Mouse (Mus musculus) forebrain, embryonic 14.5 days (tissue): ENCODE measurements around the gene Tbx2. TPM values are rescaled to one million over a fixed set of nuclear protein-coding genes. Genes with fewer than 3 reads are reported as not detected.

ENCODE experiments used
- ATAC-seq: fragments of 200-750 bp; cut with Nextera tagmentation; 2 replicates; pipeline ENCODE4 v1.8.0; 2017; ENCODE audit warnings: mild to moderate bottlenecking, moderate library complexity
- DNase-seq: peaks from one replicate; pipeline ENCODE4 v3.0.0-alpha.2; 2015; ENCODE audit warnings: low spot score
- H3K27ac ChIP-seq: fragments of 300-500 bp; sonication (generic); 2 replicates; pipeline ENCODE4 v1.5.1; 2014; ENCODE audit warnings: low read depth, mild to moderate bottlenecking, control low read depth, low read length, moderate library complexity
- H3K27me3 ChIP-seq: fragments of 300-500 bp; sonication (generic); replicated peaks from 2 replicates; pipeline ENCODE4 v1.6.1; 2014; ENCODE audit warnings: low read length, control low read depth, mixed read lengths; ENCODE audit not compliant: control insufficient read depth, insufficient read depth
- H3K36me3 ChIP-seq: fragments of 300-500 bp; sonication (generic); 2 replicates; pipeline ENCODE4 v1.6.1; 2014; ENCODE audit warnings: low read length, control low read depth; ENCODE audit not compliant: control insufficient read depth, insufficient read depth
- H3K4me1 ChIP-seq: fragments of 300-500 bp; sonication (generic); 2 replicates; pipeline ENCODE4 v1.6.1; 2014; ENCODE audit warnings: antibody characterized with exemption, low read length, control low read depth; ENCODE audit not compliant: control insufficient read depth, insufficient read depth
- H3K4me2 ChIP-seq: fragments of 300-500 bp; sonication (generic); 2 replicates; pipeline ENCODE4 v1.6.1; 2014; ENCODE audit warnings: mild to moderate bottlenecking, control low read depth, low read length
- H3K4me3 ChIP-seq: fragments of 300-500 bp; sonication (generic); 2 replicates; pipeline ENCODE4 v1.5.1; 2014; ENCODE audit warnings: low read depth, low read length, control low read depth
- H3K9ac ChIP-seq: fragments of 300-500 bp; sonication (generic); 2 replicates; pipeline ENCODE4 v1.6.1; 2014; ENCODE audit warnings: mild to moderate bottlenecking, low read length, control low read depth, moderate library complexity
- H3K9me3 ChIP-seq: fragments of 300-500 bp; sonication (generic); replicated peaks from 2 replicates; pipeline ENCODE4 v1.6.1; 2016; ENCODE audit warnings: low read length, control low read depth, mixed read lengths; ENCODE audit not compliant: control insufficient read depth
- WGBS: fragments of 180-500 bp; shearing (Covaris S2); extraction: QIAGEN DNeasy Blood & Tissue Kit; methylation state at CpG from one replicate; pipeline ENCODE4 v1.1.7; 2014; 5-methylcytosine and 5-hydroxymethylcytosine counted together
- polyA plus RNA-seq: library from polyadenylated mRNA; unstranded; fragments of >200 nt; fragmentation: Nextera tagmentation; extraction: Ambion mirVana; gene quantifications from 2 replicates; pipeline ENCODE4 v1.2.1, GENCODE M21; 2014

Gene Tbx2
- polyA plus RNA-seq, 1 experiment from 2014 or later, result 0.48 TPM

DNA sequence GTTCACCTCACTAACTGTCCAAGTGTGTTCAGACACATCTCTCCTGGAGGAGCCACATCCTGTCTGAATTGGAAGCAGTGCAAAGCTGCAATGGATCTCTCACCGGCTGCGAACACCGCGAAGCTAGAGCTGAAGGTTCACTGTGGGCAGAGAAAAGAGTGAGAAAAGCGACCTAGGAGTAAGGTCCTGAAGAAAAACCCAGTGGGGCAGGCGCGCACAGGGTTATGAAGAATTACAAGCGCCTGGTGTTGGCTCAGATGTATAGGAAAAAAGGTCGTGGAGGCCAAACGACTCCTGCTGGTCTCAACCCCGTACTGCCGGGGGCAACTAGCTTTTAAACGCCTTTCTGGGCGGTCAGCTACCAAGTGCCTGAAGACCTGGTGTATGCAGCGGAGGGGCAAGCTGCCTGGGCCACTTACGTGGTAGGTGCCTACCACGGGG, 1.4 kb upstream of the Tbx2 start:
- DNase-seq, result no peak
- H3K27ac ChIP-seq, result no peak overlapping the region
- no peak overlapping the region for H3K4me2 ChIP-seq
- peaks cover 13% of the 10 kb centered on the region for H3K4me1 ChIP-seq
- no peaks in the 10 kb centered on the region for H3K36me3 ChIP-seq
- 2% methylated on average over 17 of the region's 17 CpGs for WGBS
- H3K9ac ChIP-seq, result no peak overlapping the region
- H3K9me3 ChIP-seq, result no peaks in the 10 kb centered on the region
- no peak for ATAC-seq
- H3K27me3 ChIP-seq, result peaks cover 85% of the 10 kb centered on the region
- H3K4me3 ChIP-seq, result no peak overlapping the region

DNA sequence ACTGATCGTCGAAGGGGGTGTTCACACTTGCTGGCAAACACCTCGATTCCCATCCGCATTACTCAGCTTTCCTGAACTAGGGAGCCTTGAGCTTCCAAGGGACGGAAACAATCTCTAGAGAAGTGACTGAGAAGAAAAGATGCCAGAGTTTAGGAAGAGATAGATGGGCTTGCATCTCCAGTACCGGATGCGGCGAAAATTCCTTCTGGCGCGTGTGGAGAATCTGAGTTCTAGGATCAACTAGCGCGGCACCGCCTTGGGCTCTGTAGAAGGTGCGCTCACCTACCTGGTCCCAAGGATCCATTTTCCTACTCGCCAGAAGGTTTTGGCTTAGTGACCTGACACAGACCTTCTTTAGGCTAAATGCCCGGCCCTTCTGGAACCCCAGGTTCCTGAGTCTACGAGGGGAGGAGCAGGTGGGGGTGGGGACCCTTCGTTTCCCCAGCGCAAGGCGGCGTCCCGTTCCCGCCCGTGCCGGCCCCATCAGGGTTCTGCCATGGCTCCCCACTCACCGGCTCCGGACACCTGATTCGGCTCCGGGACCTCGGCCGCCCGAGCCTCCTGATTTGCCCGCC, 608 bp upstream of the Tbx2 start:
- Histone ChIP-seq H3K9ac (peak overlapping the region; percentile 17; the same call in 1 of the 2 replicates), H3K4me3 (peak overlapping the region; percentile 29), H3K4me1 (peaks cover 13% of the 10 kb centered on the region), H3K9me3 (no peaks in the 10 kb centered on the region), H3K27ac (no peak overlapping the region), H3K4me2 (peak overlapping the region; percentile 60), H3K27me3 (peaks cover 85% of the 10 kb centered on the region), H3K36me3 (no peaks in the 10 kb centered on the region)
- under 1% methylated on average over 33 of the region's 33 CpGs for WGBS
- peak; percentile 28 for DNase-seq
- 0 out of 2 replicates have a peak, but pooled peaks have one; percentile 14 for ATAC-seq

GRCm38 (mm10) chr11:85833081-85833521, 750 bp downstream of the Tbx2 start:
- DNase-seq (peak; percentile 37), ATAC-seq (peak; percentile 16; the same call in 1 of the 2 replicates)
- Histone ChIP-seq H3K9me3 (no peaks in the 10 kb centered on the region), H3K9ac (peak overlapping the region; percentile 41; the same call in 1 of the 2 replicates), H3K27ac (no peak overlapping the region), H3K27me3 (peaks cover 81% of the 10 kb centered on the region), H3K4me3 (peak overlapping the region; percentile 29), H3K36me3 (no peaks in the 10 kb centered on the region), H3K4me1 (peaks cover 13% of the 10 kb centered on the region), H3K4me2 (peak overlapping the region; percentile 60)
- 1% methylated on average over 21 of the region's 54 CpGs for WGBS

- 2% methylated on average over 11 of the region's 11 CpGs for WGBS
- Histone ChIP-seq H3K9me3 (no peaks in the 10 kb centered on the region), H3K4me2 (no peak overlapping the region), H3K4me3 (no peak overlapping the region), H3K27ac (no peak overlapping the region), H3K27me3 (peaks cover 82% of the 10 kb centered on the region), H3K4me1 (peaks cover 13% of the 10 kb centered on the region), H3K9ac (no peak overlapping the region), H3K36me3 (no peaks in the 10 kb centered on the region)
- DNase-seq, result peak; percentile 22
- no peak for ATAC-seq
Measured at GRCm38 (mm10) chr11:85833761-85834385, 1.5 kb downstream of the Tbx2 start.

DNA sequence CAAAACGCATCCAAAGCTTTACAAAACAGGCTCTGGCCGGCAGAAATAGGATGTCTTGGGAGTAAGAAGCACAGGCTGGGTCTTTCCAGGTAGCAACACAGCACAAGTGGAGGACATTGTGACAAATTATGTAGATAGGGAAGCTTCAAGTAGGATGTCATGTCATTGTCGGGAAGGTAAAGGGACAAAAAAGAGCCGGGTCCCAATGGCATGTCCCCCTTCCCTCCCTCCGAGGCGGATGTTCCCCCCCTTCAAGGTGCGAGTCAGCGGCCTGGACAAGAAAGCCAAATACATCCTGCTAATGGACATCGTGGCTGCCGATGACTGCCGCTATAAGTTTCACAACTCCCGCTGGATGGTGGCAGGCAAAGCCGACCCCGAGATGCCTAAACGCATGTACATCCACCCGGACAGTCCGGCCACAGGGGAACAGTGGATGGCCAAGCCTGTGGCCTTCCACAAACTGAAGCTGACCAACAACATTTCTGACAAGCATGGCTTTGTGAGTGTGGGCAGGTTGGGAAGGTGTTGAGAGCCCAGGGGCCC, 2.1 kb downstream of the Tbx2 start:
- H3K9ac ChIP-seq, result no peak overlapping the region
- ATAC-seq, result no peak

DNA sequence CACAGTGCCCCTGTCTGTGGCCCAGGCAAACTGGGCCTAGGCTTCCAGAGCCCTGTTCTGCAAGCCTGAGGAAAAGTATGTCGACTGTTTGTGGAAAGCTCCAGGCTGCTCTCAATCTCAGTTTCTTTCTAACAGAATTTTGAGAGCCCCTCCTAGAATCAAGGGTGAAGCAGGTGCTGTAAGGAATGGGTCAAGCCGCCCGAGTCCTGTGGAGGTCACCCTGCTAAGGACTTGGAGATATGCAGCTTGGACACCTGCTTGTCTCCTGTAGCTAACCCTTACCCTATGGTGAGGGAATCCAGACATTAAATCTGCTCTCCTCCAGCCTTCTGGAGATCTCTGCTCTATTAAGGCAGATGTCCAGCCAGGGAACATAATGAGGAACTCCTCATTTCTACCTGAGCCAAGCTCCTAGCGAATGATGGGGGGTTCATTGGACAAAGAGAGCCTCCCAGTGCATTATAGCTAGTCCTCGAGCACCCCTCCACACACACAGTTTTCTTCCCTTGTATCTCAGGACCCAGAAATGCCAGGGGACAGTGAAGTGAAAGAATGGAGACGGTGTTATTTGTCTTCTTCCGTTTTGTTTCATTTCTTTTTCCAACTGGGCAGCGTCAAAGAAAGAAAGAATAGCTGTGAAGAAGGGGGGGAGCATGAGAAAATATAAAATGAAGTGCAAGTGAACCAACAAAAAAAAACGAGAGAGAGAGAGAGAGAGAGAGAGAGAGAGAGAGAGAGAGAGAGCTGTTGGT, 2.8 kb downstream of the Tbx2 start:
- ATAC-seq, result no peak

More for the DNA sequence above, 2.1 kb downstream of the Tbx2 start:
- H3K9me3 ChIP-seq, result no peaks in the 10 kb centered on the region
- H3K27me3 ChIP-seq, result peaks cover 82% of the 10 kb centered on the region
- WGBS, result 3% methylated on average over 17 of the region's 17 CpGs
- no peaks in the 10 kb centered on the region for H3K36me3 ChIP-seq
- H3K4me1 ChIP-seq, result peaks cover 13% of the 10 kb centered on the region
- no peak overlapping the region for H3K4me3 ChIP-seq
- DNase-seq, result no peak
- H3K4me2 ChIP-seq, result no peak overlapping the region
- no peak overlapping the region for H3K27ac ChIP-seq

GRCm38 (mm10) chr11:85835753-85836522, 3.6 kb downstream of the Tbx2 start:
- Histone ChIP-seq H3K27me3 (peaks cover 82% of the 10 kb centered on the region), H3K4me1 (peaks cover 7% of the 10 kb centered on the region; the same call in 1 of the 2 replicates), H3K9me3 (no peaks in the 10 kb centered on the region), H3K36me3 (no peaks in the 10 kb centered on the region), H3K4me3 (no peak overlapping the region), H3K9ac (no peak overlapping the region), H3K27ac (no peak overlapping the region), H3K4me2 (no peak overlapping the region)
- ATAC-seq (no peak), DNase-seq (peak; percentile 47)
- 2% methylated on average over 16 of the region's 16 CpGs for WGBS

More for the DNA sequence above, 2.8 kb downstream of the Tbx2 start:
- 1% methylated on average over 9 of the region's 9 CpGs for WGBS
- no peak overlapping the region for H3K27ac ChIP-seq
- no peaks in the 10 kb centered on the region for H3K9me3 ChIP-seq
- DNase-seq, result no peak
- no peak overlapping the region for H3K4me3 ChIP-seq
- no peak overlapping the region for H3K9ac ChIP-seq
- H3K27me3 ChIP-seq, result peaks cover 82% of the 10 kb centered on the region
- peaks cover 7% of the 10 kb centered on the region for H3K4me1 ChIP-seq
- H3K36me3 ChIP-seq, result no peaks in the 10 kb centered on the region
- H3K4me2 ChIP-seq, result no peak overlapping the region
